Mouse (Mus musculus): Measurements from ENCODE around the gene Pam16.

Gene Pam16

DNA sequence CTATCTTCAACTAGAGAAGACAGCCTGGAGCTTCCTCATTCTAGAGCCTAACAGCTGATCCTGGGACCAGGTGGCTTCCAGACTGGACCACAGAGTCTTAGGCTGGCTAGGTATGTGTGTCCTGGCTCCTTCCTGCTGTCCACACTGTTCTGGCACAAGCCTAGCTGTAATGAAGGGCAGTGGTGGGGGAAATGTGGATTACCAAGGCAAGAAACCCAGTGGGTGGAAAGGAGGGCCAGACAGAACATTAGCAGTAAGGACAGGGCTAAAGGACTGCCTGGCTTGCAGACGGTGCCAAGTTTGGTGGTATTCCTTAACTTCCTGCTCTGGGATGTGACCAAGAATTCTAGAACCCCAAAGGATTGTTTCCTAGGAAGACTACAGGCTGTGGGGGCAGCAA is 26.3 kb upstream of the Pam16 start:
- POLR2A ChIA-PET = interaction anchor here in 2 of 4 experiments (0.6 to 3.1 kb wide), 3 partner anchors 16 to 493 kb away, joined by 3 to 10 read pairs (median 4); partner anchors contain the start of gene Pam16 (in 1 of the 2)
- CTCF ChIA-PET = interaction anchor here in 1 of 4 experiments (1.0 to 8.3 kb wide), 2 partner anchors 16 to 18 kb away, joined by 5 to 52 read pairs; no protein-coding TSS in a partner anchor

DNA sequence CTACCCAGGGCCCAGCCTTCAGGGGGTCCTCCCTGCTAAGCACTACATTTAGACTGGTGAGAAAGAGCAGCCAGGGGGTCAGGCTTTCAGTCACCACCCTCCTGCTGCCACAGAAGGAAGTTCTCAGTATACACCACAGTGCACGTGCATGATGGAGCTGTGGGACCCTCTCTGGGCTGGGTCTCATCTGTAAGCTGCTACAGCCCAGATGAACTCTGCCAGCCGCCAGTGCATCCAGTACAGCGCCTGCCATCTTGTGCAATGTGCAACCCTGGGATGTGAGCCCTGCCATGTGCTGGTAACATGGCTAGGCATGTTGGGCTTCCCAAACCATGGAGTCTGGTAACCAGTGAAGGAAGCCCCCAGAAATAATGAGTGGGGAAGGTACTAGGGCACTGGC is 25.4 kb upstream of the Pam16 start:
- ChIA-PET CTCF (interaction anchor here in 1 of 4 experiments (3.1 kb wide), 1 partner anchor 18 kb away, joined by 19 read pairs; no protein-coding TSS in a partner anchor), POLR2A (interaction anchor here in 2 of 4 experiments (0.6 to 3.1 kb wide), 4 partner anchors 11 to 64 kb away, joined by 3 to 10 read pairs (median 6); partner anchors contain the start of genes Dnaja3 (in 1 of the 2) and Vasn (in 1 of the 2))

DNA sequence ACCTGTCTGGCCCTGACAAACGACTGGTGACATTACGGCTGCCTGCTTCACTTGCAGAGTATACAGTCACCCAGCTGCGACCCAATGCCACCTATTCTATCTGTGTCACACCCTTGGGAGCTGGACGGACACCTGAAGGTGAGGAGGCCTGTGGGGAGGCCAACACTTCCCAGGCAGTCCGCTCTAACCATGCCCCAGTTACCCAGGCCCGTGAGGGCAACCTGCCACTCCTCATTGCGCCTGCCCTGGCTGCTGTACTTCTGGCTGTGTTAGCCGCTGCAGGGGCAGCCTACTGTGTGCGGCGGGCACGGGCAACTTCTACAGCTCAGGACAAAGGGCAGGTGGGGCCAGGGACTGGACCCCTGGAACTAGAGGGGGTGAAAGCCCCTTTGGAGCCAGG is 24.9 kb upstream of the Pam16 start:
- ChIA-PET CTCF (interaction anchor here in 3 of 4 experiments (0.8 to 3.1 kb wide), 6 partner anchors 17 to 334 kb away, joined by 4 to 19 read pairs (median 7); no protein-coding TSS in a partner anchor), POLR2A (interaction anchor here in 2 of 4 experiments (0.8 to 3.1 kb wide), 13 partner anchors 9 to 90 kb away, joined by 3 to 22 read pairs (median 3); partner anchors contain the start of genes Dnaja3 (in 2 of the 2), Vasn (in 2 of the 2), Coro7 (in 1 of the 2) and Pam16 (in 1 of the 2))

DNA sequence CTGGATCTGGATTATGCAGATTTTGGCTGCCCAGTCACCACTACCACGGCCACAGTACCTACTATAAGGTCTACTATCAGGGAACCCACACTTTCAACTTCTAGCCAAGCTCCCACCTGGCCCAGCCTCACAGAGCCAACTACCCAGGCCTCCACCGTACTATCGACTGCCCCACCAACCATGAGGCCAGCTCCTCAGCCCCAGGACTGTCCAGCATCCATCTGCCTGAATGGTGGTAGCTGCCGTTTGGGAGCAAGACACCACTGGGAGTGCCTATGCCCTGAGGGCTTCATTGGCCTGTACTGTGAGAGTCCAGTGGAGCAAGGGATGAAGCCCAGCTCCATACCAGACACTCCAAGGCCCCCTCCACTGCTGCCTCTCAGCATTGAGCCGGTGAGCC is 24.4 kb upstream of the Pam16 start:
- CTCF ChIA-PET = interaction anchor here in 3 of 4 experiments (0.8 to 3.1 kb wide), 8 partner anchors 9 to 497 kb away, joined by 3 to 19 read pairs (median 6); partner anchors contain the start of genes Dnaja3 (in 1 of the 3) and Vasn (in 1 of the 3)

DNA sequence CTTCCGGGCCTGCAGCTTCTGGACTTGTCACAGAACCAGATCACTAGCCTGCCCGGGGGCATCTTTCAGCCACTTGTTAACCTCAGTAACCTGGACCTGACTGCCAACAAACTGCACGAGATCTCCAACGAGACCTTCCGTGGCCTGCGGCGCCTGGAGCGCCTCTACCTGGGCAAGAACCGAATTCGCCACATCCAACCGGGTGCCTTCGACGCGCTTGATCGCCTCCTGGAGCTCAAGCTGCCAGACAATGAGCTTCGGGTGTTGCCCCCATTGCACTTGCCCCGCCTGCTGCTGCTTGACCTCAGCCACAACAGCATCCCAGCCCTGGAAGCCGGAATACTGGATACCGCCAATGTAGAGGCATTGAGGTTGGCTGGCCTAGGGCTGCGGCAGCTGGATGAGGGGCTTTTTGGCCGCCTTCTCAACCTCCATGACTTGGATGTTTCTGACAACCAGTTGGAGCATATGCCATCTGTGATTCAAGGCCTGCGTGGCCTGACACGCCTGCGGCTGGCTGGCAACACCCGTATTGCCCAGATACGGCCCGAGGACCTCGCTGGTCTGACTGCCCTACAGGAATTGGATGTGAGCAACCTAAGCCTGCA is 23.7 kb upstream of the Pam16 start:
- ChIA-PET CTCF (interaction anchor here (0.7 to 3.1 kb wide), 14 partner anchors 9 to 497 kb away, joined by 3 to 19 read pairs (median 5); partner anchors contain the start of genes Dnaja3 (in 1 of the 4) and Vasn (in 1 of the 4)), POLR2A (interaction anchor here (0.5 to 3.1 kb wide), 27 partner anchors 9 to 460 kb away, joined by 3 to 22 read pairs (median 4); partner anchors contain the start of genes Pam16 (in 3 of the 4), Dnaja3 (in 2 of the 4), Tfap4 (in 2 of the 4) and Vasn (in 2 of the 4))

More for the DNA sequence above, 24.4 kb upstream of the Pam16 start:
- POLR2A ChIA-PET = interaction anchor here in 3 of 4 experiments (0.5 to 3.1 kb wide), 20 partner anchors 8 to 90 kb away, joined by 3 to 22 read pairs (median 4); partner anchors contain the start of genes Dnaja3 (in 2 of the 3), Vasn (in 2 of the 3), Coro7 (in 1 of the 3) and Pam16 (in 1 of the 3)

DNA sequence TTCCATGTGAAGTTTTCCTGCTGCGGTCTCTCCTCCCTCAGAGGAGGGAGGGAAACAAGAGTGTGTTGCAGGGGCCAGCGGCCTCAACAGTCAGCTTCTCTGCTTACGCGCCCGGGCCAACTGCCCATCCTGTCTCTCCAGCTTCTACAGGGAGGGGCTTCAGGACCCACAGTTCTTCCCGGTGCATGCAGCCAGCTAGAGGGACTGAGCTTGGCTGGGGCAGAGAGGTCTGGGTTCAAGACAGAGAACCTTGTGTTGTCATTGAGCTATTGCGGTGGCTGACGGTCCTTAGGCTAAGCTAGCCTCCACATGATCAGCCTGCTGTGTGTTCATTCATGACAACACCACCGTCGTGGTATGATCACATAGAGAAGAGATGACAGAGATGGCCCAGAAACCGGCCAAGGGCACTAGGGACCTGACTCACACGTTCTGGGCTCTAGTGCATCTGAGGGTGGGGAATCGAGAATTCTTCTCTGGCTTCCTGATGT is 22.9 kb upstream of the Pam16 start:
- ChIA-PET POLR2A (interaction anchor here in 3 of 4 experiments (0.5 to 2.9 kb wide), 14 partner anchors 8 to 461 kb away, joined by 3 to 22 read pairs (median 4); partner anchors contain the start of genes Dnaja3 (in 2 of the 3), Pam16 (in 2 of the 3), Vasn (in 2 of the 3) and Tfap4 (in 1 of the 3)), CTCF (interaction anchor here (0.6 to 3.1 kb wide), 11 partner anchors 8 to 314 kb away, joined by 3 to 19 read pairs (median 5); partner anchors contain the start of genes Dnaja3 (in 1 of the 4) and Vasn (in 1 of the 4))

DNA sequence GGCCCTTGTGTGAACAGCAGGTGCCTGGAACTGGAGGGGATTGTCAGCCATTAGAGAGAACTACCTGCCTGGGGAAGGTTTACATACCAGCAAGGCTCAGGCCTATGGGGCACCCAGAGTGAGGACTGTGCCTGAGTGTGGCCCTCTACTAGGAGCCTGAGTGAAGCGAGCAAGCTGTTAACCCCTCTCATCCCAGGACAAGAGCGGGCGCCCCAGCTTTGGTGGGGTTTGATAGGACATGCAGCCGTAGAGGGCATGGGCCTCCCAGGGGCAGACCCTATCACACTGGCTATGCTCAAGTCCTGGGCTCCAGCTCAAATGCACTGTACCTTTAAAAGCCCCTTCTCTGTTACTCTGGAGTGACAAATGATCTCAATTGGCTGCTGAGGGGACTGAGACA is 22.0 kb upstream of the Pam16 start:
- CTCF ChIA-PET = interaction anchor here in 3 of 4 experiments (0.7 to 1.8 kb wide), 5 partner anchors 13 to 20 kb away, joined by 3 to 9 read pairs (median 5); no protein-coding TSS in a partner anchor
- POLR2A ChIA-PET = interaction anchor here in 3 of 4 experiments (0.5 to 1.9 kb wide), 11 partner anchors 8 to 233 kb away, joined by 3 to 7 read pairs (median 4); partner anchors contain the start of genes Coro7 (in 1 of the 3) and Ubald1 (in 1 of the 3)

DNA sequence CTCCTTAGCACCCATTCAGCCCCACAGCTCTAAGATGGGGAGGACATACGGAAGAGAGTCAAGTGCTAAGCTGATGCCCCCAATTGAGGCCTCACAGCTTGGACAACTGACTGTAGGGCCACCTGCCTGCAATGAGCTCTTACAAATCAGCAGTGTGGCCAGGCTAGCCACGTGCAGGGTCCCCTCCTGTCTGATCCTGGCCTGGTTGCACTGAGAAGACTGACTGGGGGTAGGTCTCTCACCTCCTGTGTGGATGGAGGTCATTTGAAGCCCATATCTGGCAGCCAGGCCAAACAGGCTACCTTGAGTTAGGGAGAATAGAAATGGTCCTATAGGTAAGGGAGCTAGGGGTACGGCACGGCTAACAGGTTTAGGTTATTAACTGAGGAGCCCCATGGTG is 21.1 kb upstream of the Pam16 start:
- ChIA-PET POLR2A (interaction anchor here in 3 of 4 experiments (0.7 to 2.2 kb wide), 13 partner anchors 9 to 235 kb away, joined by 3 to 7 read pairs (median 4); partner anchors contain the start of genes Pam16 (in 2 of the 3), Coro7 (in 1 of the 3) and Ubald1 (in 1 of the 3)), CTCF (interaction anchor here (0.6 to 1.8 kb wide), 8 partner anchors 9 to 268 kb away, joined by 3 to 9 read pairs (median 5); no protein-coding TSS in a partner anchor)

DNA sequence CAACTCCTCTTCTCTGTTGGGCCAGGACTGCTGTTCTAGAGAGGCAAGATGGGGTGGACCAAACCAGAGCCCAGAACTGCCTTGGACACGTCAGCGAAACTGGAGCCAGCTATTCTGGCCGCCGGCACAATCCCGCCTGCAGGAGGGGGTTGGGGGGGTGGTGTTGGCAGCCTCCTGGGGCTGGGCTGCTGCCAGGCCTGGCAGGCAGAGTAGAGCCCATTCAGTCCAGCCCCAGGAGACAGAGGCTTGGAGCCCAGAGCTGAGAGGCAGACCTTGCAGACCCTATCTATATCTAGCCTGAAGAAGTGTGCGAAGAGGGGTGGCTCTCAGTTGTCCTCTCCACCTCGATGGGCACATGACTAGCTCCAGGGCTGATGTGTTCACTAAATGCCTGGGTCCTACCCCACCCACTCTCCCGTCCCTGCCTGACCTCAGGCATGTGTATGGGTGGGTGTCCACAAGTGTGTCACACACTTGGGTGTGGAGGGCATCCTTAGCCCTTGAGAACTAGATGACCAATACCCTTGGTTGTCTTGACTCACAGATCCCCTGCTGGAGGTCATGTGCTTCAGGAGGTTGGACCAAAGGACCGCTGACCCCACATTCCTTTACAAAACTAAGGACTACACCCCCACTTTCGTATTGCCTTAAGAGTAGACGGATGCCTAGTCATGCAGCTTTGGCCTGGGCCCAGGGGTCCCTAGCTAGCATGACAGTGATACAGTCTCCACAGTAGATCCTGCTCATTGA is 19.1 kb upstream of the Pam16 start:
- CTCF ChIA-PET = interaction anchor here in 3 of 4 experiments (0.6 to 2.4 kb wide), 8 partner anchors 12 to 371 kb away, joined by 3 to 7 read pairs (median 6); partner anchors contain the start of gene Tfap4 (in 1 of the 3)

DNA sequence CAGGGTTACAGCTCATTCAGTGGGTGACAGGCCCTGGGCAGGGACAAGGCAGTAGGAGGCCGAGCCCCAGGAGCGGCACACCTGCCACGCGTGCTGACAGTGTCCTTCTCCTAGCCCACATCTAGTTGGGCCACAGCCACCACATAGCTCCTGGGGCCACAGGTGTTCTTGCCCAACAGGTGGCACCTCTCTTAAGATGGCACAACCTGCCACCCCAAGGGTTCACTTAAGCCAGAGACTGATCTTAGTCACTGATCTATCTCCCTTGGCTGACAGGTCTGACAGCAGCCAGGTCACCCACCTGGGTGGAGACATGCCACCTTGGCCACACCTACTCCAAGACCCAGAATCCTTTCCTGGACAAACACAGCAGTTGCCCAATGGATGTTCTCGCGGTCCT is 18.1 kb upstream of the Pam16 start:
- CTCF ChIA-PET = interaction anchor here (0.6 to 2.4 kb wide), 8 partner anchors 9 to 645 kb away, joined by 3 to 7 read pairs (median 6); no protein-coding TSS in a partner anchor
- POLR2A ChIA-PET = interaction anchor here in 3 of 4 experiments (0.6 to 2.7 kb wide), 15 partner anchors 9 to 238 kb away, joined by 3 to 15 read pairs (median 4); partner anchors contain the start of genes Coro7 (in 2 of the 3) and Pam16 (in 2 of the 3)

More for the DNA sequence above, 19.1 kb upstream of the Pam16 start:
- POLR2A ChIA-PET = interaction anchor here in 3 of 4 experiments (0.8 to 2.7 kb wide), 16 partner anchors 10 to 39 kb away, joined by 3 to 15 read pairs (median 4); partner anchors contain the start of genes Coro7 (in 2 of the 3) and Pam16 (in 2 of the 3)

DNA sequence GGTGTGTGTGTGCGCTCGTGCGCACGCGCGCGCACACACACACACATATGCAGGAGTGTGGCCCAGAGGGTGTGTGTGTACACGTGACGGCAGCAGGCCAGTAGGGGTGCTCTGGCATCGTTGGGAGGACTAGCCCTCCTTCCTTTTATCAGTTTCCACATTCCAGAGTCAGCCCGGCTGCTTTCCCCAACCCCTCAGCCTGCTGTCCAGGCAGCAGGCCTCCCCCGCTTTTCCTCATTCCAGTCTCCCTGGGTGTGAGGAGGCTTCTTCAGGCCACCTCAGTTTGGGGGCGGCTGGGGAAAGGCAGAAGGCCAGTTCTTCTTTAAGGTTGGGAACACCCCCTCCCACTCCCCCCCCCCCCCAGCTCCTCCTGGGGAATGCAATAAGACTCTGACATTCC is 17.4 kb upstream of the Pam16 start:
- CTCF ChIA-PET = interaction anchor here in 3 of 4 experiments (0.6 to 2.4 kb wide), 6 partner anchors 10 to 646 kb away, joined by 3 to 7 read pairs (median 6); no protein-coding TSS in a partner anchor
- POLR2A ChIA-PET = interaction anchor here in 3 of 4 experiments (0.6 to 2.7 kb wide), 18 partner anchors 8 to 430 kb away, joined by 3 to 15 read pairs (median 4); partner anchors contain the start of genes Pam16 (in 3 of the 3) and Coro7 (in 1 of the 3)

DNA sequence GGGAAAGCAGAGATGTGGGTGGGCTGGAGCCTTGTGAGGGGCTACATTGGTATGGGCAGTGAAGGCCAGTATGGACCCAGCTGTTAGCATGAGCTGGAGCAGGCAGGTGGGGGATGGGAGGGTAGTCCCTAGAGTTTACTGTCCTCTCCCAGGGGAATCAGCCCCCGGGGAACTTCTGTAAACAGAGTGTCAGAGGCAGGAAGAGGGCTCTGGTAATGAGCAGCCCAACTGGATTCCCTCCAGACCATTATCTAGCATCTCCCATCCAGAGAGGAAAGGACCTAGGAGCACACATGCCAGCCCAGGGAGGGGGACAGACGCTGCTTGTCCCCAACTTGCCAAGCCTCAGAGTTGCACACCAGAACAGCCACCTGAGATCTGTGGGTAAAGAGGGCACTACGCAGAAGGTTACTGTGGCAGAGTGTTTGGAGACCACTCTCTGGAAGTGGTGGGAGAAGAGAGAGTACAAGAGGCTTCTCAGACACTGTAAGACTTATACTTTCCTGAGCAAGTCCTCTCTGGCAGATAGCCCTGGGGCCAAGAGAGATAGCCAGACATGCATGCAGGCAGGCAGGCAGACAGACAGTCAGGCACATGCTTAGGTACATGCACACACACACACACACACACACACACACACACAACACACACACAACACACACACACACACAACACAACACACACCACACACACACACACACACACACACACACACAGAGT is 16.5 kb upstream of the Pam16 start:
- ChIA-PET CTCF (no interaction called here), POLR2A (interaction anchor here in 2 of 4 experiments (0.9 to 2.1 kb wide), 7 partner anchors 8 to 409 kb away, joined by 3 to 12 read pairs (median 5); partner anchors contain the start of genes Pam16 (in 2 of the 2), Glyr1 (in 1 of the 2) and Ubn1 (in 1 of the 2))

DNA sequence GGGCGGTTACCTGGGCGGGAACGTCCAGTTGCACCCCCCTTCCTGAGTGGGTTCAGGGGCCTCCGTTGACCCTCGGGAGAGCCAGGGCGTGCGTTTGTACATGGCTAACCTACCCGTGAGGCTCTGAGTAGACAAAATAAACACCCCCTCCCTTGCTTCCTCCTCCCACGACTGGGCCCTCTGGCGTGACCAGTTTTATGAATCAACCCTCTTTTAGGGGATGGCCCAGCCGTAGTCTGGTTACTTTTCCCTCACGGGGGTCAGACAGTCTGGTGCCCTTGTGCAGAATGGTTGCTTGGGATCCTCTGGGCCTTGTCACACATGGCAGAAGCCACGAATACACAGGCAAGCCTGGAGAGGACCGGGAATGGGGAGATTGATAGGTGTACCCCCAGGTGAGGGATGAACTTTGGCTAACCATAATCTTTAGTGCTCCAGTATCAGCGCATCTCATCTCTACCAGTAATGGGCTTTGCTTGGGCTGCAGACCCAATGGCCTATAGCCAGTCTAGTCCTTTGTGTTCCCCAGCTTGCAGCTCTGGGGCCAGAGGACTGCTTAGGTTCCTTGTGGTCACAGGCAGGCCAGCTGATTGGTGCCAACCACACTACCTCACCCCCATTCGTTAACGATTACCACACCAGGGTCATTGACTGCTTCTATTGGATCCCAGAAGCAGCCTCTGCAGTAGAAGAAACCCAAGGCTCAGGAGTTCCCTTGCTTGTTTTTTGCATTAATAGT is 15.6 kb upstream of the Pam16 start:
- ChIA-PET POLR2A (interaction anchor here in 3 of 4 experiments (0.7 to 2.3 kb wide), 14 partner anchors 8 to 410 kb away, joined by 3 to 22 read pairs (median 6); partner anchors contain the start of genes Coro7 (in 2 of the 3), Glyr1 (in 1 of the 3), Pam16 (in 1 of the 3) and Ubn1 (in 1 of the 3)), CTCF (interaction anchor here in 2 of 4 experiments (0.8 to 1.9 kb wide), 5 partner anchors 8 to 27 kb away, joined by 4 to 9 read pairs (median 5); partner anchors contain the start of gene Pam16 (in 1 of the 2))

DNA sequence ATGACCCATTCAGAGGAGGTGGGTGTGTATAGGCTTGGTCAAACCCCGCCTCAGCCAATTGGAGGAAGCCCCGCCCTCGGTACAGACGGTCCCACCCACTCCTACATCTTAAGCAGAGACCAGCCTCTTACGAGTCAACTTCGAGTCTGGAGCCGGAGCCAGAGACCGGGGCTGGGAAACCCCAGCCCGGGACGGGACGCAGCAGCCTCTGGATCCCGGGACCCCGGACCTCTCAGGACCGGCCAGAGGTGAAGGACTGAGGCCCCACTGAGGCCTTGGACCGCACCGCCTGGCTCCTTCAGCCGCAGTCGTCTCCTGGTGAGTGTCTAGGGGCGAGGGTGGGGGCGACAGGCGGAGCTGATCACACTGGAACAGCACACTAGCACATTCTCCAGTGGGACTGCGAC is 15.0 kb upstream of the Pam16 start, which contains the start of the genes Vasn and Dnaja3:
Gene Vasn (plus strand): TSS at position 111 of the 407 bp plus-strand sequence.
Gene Dnaja3 (plus strand): TSS at position 159 of the 407 bp plus-strand sequence.
- CTCF ChIA-PET = interaction anchor here in 2 of 4 experiments (0.8 to 1.9 kb wide), 5 partner anchors 9 to 27 kb away, joined by 4 to 9 read pairs (median 5); partner anchors contain the start of gene Pam16 (in 1 of the 2)

More for the DNA sequence above, 15.0 kb upstream of the Pam16 start, which contains the start of the genes Vasn and Dnaja3:
- POLR2A ChIA-PET = interaction anchor here in 3 of 4 experiments (0.7 to 2.3 kb wide), 18 partner anchors 9 to 410 kb away, joined by 3 to 22 read pairs (median 5); partner anchors contain the start of genes Coro7 (in 2 of the 3), Glyr1 (in 1 of the 3), Pam16 (in 1 of the 3) and Ubn1 (in 1 of the 3)

Measured in embryonic stem cell, embryonic (primary cell).